Mouse (Mus musculus) left cerebral cortex, adult 18-20 months (tissue): ENCODE measurements around the gene Aox4. TPM values are rescaled to one million over a fixed set of nuclear protein-coding genes. Genes with fewer than 3 reads are reported as not detected.

ENCODE experiments used
- DNase-seq, 2 experiments: peaks; one replicate each; pipeline ENCODE4 v3.0.0; 2021 to 2022; ENCODE audit warnings: low spot score in 2 of 2, mixed read lengths in 1 of 2
- long read RNA-seq, 2 experiments: library from polyadenylated mRNA; stranded (forward); transcript quantifications; one replicate each; pipeline ENCODE4 v2.0.0; 2021
- total RNA-seq, 2 experiments: library from RNA; stranded (reverse); gene quantifications; 2 replicates each; pipeline ENCODE4 v1.2.3; 2021

Gene Aox4
- 1 to 10 TPM; 3.6 to 4.6 TPM for total RNA-seq
- long read RNA-seq, experiment 1, partial matches to known transcripts = 2 of 2 reads
- long read RNA-seq, experiment 1, other reads (novel, unspliced or antisense) = 0 of 2 reads
- long read RNA-seq, experiment 2, partial matches to known transcripts = 1 of 2 reads
- long read RNA-seq, experiment 2, other reads (novel, unspliced or antisense) = 1 of 2 reads

DNA sequence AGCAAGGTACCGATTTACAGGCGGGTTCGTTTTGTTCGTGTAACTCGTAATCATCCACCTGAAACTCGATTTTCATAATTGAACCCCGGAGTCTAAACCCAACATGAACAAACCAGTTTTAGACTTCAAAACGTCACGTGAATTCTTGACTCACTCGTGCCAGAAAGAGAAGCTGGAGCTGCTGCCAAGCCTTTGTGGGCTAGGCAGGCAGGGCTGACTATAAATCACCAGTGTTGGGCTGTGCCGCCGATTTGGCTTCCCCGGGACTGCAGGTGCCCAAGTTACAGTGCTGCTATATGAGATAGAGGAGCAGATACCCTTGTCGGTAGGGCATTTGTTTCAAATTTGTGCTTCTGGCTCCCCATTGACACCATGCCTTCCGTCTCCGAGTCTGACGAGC, at the start of gene Aox4:
Gene Aox4 (plus strand): TSS at position 195 of the 400 bp plus-strand sequence.
- peak; percentile 32 to 46 for DNase-seq

DNA sequence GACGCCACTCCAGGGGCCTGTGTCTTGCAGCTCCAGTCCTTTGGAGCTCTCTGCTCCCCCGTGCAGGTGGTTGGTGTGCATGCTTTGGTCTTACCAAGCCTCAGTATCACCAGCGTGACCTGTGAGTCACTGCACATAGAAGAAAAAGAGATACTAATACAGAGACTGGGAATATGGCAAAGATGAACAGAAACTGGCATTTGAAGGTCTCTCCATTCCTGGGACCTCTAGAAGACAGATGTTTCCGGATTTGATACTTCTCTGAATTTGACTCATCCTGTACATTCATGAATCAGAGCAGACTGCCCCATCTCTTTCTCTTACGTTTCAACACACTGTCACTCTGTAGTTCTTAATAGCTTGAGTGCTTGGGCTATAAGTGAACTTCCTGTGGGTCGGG, 40.3 kb upstream of the Aox4 start:
- no peak for DNase-seq

- no peak for DNase-seq
Observed at GRCm38 (mm10) chr1:58188514-58189175, 21.6 kb upstream of the Aox4 start.

- DNase-seq = no peak
Observed at GRCm38 (mm10) chr1:58194317-58194716, 15.9 kb upstream of the Aox4 start.

DNA sequence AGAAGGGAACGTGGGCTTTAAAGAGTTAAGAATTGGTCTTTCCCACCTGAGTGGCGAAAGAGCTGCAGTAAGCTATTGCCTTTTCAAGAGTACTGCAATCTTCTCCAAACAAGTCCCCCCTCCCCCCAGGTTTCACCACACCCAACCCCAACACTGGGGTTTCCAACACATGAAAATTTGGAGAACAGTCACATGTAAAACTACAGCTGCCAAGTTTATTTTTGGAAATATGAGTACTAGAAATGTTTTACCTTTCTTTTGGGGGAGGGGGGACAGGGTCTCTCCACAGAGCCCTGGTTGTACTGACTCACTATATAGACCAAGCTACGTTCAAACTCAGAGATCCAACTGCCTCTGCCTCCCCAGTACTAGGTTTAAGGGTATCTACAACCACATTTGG, 15.2 kb upstream of the Aox4 start:
- no peak for DNase-seq

- no peak for DNase-seq
Observed at GRCm38 (mm10) chr1:58195541-58195940, 14.7 kb upstream of the Aox4 start.

DNA sequence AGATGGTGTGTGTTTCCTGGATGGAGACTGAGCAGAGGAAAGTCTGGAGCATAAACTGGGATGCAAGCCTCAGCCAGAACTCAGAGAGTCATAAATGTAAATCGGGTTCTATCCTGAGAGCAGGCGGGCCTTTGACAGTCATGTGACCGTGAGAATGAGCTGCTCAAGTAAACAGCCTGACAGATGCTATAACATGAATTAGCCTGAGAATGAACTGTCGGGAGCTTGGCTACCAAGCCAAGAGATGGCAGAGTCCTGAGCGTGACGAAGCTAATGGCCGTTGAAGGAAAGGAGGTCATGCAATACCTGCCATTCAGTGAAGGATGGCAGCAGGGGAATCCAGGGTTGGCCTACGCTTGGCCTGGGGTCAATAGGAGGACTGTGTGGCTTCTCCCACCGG, 13.2 kb upstream of the Aox4 start:
- DNase-seq = no peak

DNA sequence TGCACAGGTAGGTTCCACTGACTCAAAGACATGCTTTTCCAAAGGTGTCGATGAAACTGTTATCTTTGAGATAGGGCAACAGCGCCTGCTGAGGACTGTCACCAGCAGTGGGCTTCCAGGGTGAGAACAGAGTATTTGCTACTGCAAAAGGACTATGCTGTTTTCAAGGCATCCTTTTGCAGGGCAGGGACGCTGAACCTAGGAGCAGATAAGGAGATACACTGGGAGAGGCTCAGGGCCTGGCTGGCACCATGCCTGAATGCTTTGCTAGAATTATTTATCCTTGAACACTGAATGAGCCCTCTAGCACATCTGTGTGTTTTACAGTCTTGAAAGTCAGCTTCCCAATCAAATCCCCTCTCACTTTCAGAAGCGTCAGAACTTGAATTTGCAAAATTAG, 11.8 kb upstream of the Aox4 start:
- no peak for DNase-seq

DNA sequence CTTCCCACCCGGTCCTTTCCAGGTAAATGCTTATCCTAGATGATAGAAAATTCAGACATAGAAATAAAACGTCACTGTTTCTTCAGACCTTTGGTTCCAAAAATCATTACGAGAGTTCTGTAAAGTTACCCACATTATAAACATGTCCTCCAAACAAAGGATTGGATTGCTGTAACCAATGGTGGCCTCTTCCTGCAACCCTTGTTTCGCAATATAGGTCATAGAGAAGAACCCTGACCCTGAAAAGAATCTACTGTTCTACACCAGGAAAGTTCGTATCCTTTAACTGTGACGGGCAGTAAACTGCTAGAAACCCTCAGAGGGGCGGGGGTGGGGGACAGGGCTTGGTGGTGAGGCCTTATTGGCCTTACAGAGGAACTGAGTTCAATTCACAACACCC, 2.6 kb downstream of the Aox4 start:
- no peak for DNase-seq

DNA sequence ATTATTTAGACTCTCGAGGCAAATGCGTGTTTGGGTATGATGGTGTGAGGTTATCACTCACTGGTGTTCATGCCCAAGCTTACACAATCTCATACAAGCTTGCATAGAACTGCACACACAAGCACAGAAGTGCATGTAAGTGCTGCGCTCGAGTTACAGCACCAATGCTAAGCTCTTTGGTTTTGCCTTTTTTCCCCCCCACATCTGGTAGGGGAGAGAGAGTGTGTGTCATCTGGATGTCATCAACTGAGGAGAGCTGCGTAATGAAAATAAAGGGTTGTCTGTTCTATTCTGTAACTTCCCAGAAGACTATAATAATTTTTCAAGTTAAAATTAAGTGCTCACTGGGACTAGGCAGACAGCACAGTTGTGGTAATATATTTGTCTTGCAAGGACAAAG, 3.6 kb downstream of the Aox4 start:
- DNase-seq = no peak

GRCm38 (mm10) chr1:58215353-58215752, 5.2 kb downstream of the Aox4 start:
- DNase-seq = no peak

DNA sequence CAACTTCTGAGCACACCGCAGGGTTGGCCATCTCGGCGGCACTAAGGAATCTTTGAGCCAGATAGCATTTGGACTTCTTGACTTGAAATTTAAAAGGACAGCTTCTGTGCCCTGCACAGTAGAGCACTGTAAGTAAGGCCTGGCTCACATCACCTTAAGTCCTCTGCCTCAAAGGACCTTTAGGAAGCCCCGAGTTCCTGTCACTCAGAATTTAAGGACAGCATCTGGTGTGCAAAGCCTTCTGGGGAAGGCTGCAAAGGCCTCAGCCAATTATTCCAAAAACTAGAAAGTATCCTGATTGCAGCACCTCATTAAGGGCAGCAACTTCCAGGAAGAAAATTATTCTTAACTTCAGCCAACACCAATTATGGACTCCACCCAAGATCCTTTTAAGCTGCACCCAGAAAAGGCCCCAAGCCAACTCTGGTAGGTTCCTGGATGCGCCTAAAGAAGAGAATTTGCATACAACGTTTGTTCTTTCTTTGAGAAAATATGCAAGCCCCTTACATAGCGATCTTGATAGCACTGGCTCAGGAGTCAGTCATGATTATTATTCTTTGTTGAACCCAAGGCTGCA, 5.8 kb downstream of the Aox4 start:
- no peak for DNase-seq

GRCm38 (mm10) chr1:58221070-58221469, 10.9 kb downstream of the Aox4 start:
- no peak for DNase-seq

GRCm38 (mm10) chr1:58221879-58222278, 11.7 kb downstream of the Aox4 start:
- no peak for DNase-seq

GRCm38 (mm10) chr1:58228086-58228485, 17.9 kb downstream of the Aox4 start:
- DNase-seq = no peak

DNA sequence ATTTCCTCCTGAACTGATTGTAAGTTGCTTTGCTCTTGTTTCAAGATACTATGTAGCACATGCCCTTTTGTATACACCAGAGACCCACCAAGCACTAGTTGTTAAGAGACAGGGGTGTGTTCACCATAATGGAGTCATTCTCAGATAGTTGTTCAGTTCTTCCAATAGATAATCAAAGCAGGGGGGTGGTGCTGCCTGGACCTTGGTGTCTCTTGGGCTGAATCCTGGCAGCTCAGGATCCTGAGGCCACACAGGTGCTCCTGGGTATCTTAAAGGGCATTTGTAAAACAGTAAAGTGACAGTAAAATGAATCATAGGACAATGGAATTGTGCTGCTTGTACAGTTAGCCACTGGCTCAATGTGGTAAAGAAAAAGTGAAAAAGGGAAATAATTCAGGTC, 18.7 kb downstream of the Aox4 start:
- no peak for DNase-seq

DNA sequence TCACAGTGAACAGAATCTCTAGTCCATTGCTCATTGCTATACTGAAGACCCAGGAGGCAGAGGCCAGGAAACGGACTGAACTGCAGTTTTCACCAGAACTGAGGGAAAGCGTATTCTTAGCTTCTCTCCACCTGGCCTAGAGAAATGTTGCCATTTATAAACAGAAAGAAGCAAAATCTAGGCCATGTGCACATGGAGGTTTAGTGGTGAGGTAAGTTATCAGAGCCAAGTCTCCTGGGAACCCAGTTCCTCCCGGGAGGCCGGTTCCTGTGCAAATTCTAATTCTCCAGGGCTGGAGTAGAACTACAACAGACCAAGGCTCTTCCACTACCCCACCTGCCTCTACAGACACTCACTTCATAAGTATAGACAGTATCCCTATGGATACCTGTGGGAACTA, 19.6 kb downstream of the Aox4 start:
- no peak for DNase-seq

DNA sequence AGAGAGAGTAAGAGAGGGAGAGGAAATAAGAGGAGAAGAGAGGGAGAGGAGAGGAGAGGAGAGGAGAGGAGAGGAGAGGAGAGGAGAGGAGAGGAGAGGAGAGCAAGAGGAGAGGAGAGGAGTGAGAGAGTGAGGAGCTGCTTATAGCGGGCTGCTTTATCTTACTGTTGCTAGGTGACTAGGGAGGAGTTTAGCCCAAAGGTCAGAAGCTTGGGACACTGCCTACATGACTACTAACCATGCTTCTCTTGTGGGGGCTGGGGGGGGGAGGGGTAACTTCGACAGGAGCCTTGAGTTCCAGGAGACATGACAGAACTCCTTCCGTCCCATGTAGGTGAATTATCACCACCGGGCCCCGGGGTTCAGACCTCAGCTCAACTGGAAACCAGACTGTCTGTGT, 20.3 kb downstream of the Aox4 start:
- no peak for DNase-seq

GRCm38 (mm10) chr1:58235405-58235804, 25.2 kb downstream of the Aox4 start:
- DNase-seq = no peak

- DNase-seq = no peak
Observed at GRCm38 (mm10) chr1:58237527-58238299, 27.5 kb downstream of the Aox4 start.

DNA sequence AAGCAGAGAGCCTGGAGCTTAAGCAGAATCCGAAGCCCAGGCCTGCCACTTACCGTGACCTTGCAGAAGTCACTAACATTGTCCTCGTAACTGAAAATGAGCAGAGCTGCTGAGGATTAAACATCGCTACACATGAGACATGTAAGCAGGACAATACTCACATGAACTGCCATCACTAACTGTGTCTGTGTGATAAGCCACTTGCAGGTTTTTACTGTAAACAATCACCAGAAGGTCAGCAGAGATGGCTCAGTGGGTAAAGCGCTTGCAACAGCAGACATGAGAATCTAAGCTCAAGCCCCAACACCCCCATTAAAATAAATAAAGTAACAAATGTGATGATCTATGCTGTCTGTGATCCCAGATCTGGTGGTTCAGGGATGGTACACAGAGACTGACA, 28.2 kb downstream of the Aox4 start:
- DNase-seq = no peak

DNA sequence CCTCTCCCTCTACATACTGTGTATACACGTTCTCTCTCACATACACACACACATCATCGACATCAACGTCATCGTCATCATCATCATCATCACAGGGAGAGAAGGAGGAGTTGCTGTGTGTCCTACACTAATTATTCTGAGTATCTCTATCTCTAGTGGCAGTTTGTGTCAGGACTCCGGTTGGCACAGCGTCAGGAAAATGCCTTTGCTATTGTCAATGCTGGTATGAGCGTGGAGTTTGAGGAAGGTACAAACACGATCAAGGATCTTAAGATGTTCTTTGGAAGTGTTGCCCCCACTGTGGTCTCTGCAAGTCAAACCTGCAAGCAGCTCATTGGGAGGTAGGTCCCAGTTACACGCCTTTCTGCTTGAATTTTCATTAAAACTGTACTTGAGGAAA, 28.8 kb downstream of the Aox4 start:
- DNase-seq = no peak
